In genomic region chr12:111732921-111733320, GRCm38 (mm10) we compare ENCODE assay signal across 8 mouse cellular contexts. TPM values are rescaled to one million over a fixed set of nuclear protein-coding genes. Genes with fewer than 3 reads are reported as not detected.
DNase-seq lines count a peak whose midpoint lies in the region; ATAC-seq and TF ChIP-seq lines count a peak whose summit lies in the region.

No protein-coding gene starts in this region.

- DNase-seq in frontal cortex, postnatal 25 days (ENCODE audit: low spot score in 2 of 2): no peak
- no peak for DNase-seq in MEL (ENCODE audit: low read depth, low spot score)
- no peak for DNase-seq in hindbrain, embryonic 11.5 days (ENCODE audit: low spot score)
- DNase-seq in embryo, embryonic 11 days: no peak
- DNase-seq in layer of hippocampus, postnatal 14 days (ENCODE audit: low spot score in 2 of 2): no peak
- DNase-seq in right cerebral cortex, postnatal 14 days: no peak

- peak overlapping the region; percentile 36 for H3K9ac ChIP-seq in MEL (ENCODE audit: control insufficient read depth, low read depth, low read length, poor library complexity, severe bottlenecking)
- no peak overlapping the region for H3K9ac ChIP-seq in hindbrain, embryonic 11.5 days (ENCODE audit: low read depth, low read length)

- peaks cover 0 to 3% of the 10 kb centered on the region in 2 experiments; a peak in 2 of 4 replicates for H3K36me3 ChIP-seq in MEL (ENCODE audit: control insufficient read depth in 1 of 2, insufficient read depth in 2 of 2, low read length in 2 of 2)
- no peaks in the 10 kb centered on the region for H3K36me3 ChIP-seq in hindbrain, embryonic 11.5 days (ENCODE audit: control insufficient read depth, insufficient read depth, low read length)
- peaks cover 59% of the 10 kb centered on the region for H3K36me3 ChIP-seq in megakaryocyte, embryonic 14.5 days (replicated peaks; ENCODE audit: low read length)

- WGBS in hindbrain, embryonic 11.5 days: 53% methylated on average over 5 of the region's 5 CpGs

- H3K4me1 ChIP-seq in MEL (ENCODE audit: control insufficient read depth in 1 of 2, insufficient read depth in 2 of 2, low read length in 2 of 2): no peaks in the 10 kb centered on the region
- no peaks in the 10 kb centered on the region for H3K4me1 ChIP-seq in hindbrain, embryonic 11.5 days (replicated peaks; ENCODE audit: control insufficient read depth, insufficient read depth, low read length)
- peaks cover 40% of the 10 kb centered on the region for H3K4me1 ChIP-seq in megakaryocyte, embryonic 14.5 days

- no peaks in the 10 kb centered on the region for H3K9me3 ChIP-seq in MEL (replicated peaks; ENCODE audit: insufficient read depth, low read length)
- H3K9me3 ChIP-seq in hindbrain, embryonic 11.5 days (ENCODE audit: control insufficient read depth, low read length): no peaks in the 10 kb centered on the region
- no peaks in the 10 kb centered on the region for H3K9me3 ChIP-seq in megakaryocyte, embryonic 14.5 days

- no peak overlapping the region for H3K4me2 ChIP-seq in hindbrain, embryonic 11.5 days (replicated peaks; ENCODE audit: low read depth, low read length)

- TF ChIP-seq EP300 in MEL (IDR thresholded peaks at IDR 0.05; ENCODE audit: low read depth in 1 of 2, low read length in 2 of 2): no peak

- H3K27ac ChIP-seq in MEL (ENCODE audit: control insufficient read depth, low read depth, low read length): peak overlapping the region; percentile 28; the same call in 1 of the 2 replicates
- H3K27ac ChIP-seq in hindbrain, embryonic 11.5 days (ENCODE audit: low read depth, low read length): no peak overlapping the region

- no peaks in the 10 kb centered on the region for H3K27me3 ChIP-seq in MEL (ENCODE audit: control insufficient read depth in 1 of 2, insufficient read depth in 2 of 2, low read length in 2 of 2)
- H3K27me3 ChIP-seq in hindbrain, embryonic 11.5 days (ENCODE audit: control insufficient read depth, insufficient read depth, low read length): no peaks in the 10 kb centered on the region
- no peaks in the 10 kb centered on the region for H3K27me3 ChIP-seq in megakaryocyte, embryonic 14.5 days (replicated peaks)

- H3K79me2 ChIP-seq in MEL (ENCODE audit: control insufficient read depth, insufficient read depth, low read length, poor library complexity): no peaks in the 10 kb centered on the region

- TF ChIP-seq CTCF in MEL (IDR thresholded peaks at IDR 0.05 in 2 of 3, conservative IDR thresholded peaks at IDR 0.05 in 1 of 3; ENCODE audit: control insufficient read depth in 1 of 3, insufficient read depth in 1 of 3, low read depth in 2 of 3, low read length in 3 of 3, poor library complexity in 1 of 3, severe bottlenecking in 1 of 3): no peak

- TF ChIP-seq POLR2A in MEL (IDR thresholded peaks at IDR 0.05; ENCODE audit: control insufficient read depth in 1 of 2, insufficient read depth in 1 of 2, low read depth in 1 of 2, low read length in 2 of 2, poor library complexity in 1 of 2): no peak

- peak; percentile 35 for ATAC-seq in frontal cortex, adult (ENCODE audit: low TSS enrichment)
- ATAC-seq in hindbrain, embryonic 11.5 days (ENCODE audit: low FRiP score): peak; percentile 42

- no peak for TF ChIP-seq RAD21 in MEL (IDR thresholded peaks at IDR 0.05; ENCODE audit: low read depth, low read length)

- no peak overlapping the region for H3K4me3 ChIP-seq in MEL (ENCODE audit: control insufficient read depth in 1 of 2, insufficient read depth in 1 of 2, low read depth in 2 of 2, low read length in 2 of 2)
- no peak overlapping the region for H3K4me3 ChIP-seq in hindbrain, embryonic 11.5 days (ENCODE audit: low read depth, low read length)
- peak overlapping the region; percentile 89 for H3K4me3 ChIP-seq in megakaryocyte, embryonic 14.5 days (replicated peaks)

TF ChIP-seq in MEL, 35 proteins besides CTCF, POLR2A, EP300 and RAD21:
- TF ChIP-seq POLR2AphosphoS5 (IDR thresholded peaks at IDR 0.05; ENCODE audit: borderline replicate concordance, low read depth, low read length) (no peak), TBP (IDR thresholded peaks at IDR 0.05; ENCODE audit: low read depth, low read length) (no peak), MAFK (IDR thresholded peaks at IDR 0.05; ENCODE audit: borderline replicate concordance, low read depth, low read length) (no peak)

RNA-seq across cellular contexts. Expression of gene Apopt1, which starts 19.9 kb away (rescaled TPM):
- 19.3 and 25.7 TPM in 2 replicates for total RNA-seq in MEL (2012; rRNA removed)
- polyA plus RNA-seq in MEL (2012; ENCODE audit: insufficient read depth in 1 of 2, insufficient read length in 2 of 2, low read depth in 1 of 2, low replicate concordance in 2 of 2, missing spikeins in 1 of 2): 10 to 100 TPM in 1 of 2 experiments, not detected in 1; 46.5 TPM
- 52.5 and 54.2 TPM in 2 replicates for polyA plus RNA-seq in hindbrain, embryonic 11.5 days (2014; fragmentation: Nextera tagmentation; extraction: Ambion mirVana)
- 65.2 and 126 TPM in 2 replicates for polyA plus RNA-seq in megakaryocyte, embryonic 14.5 days (2012; ENCODE audit: insufficient read depth, low replicate concordance)
- total RNA-seq in layer of hippocampus, postnatal 14 days (2021): 10 to 100 TPM; 38.5 to 40.0 TPM

RNA-seq across cellular contexts. Expression of gene Bag5, which starts 19.9 kb away (rescaled TPM):
- 33.3 and 38.0 TPM in 2 replicates for total RNA-seq in MEL (2012; rRNA removed)
- polyA plus RNA-seq in MEL (2012; ENCODE audit: insufficient read depth in 1 of 2, insufficient read length in 2 of 2, low read depth in 1 of 2, low replicate concordance in 2 of 2, missing spikeins in 1 of 2): 10 to 100 TPM in 1 of 2 experiments, not detected in 1; 24.0 TPM
- 61.5 and 63.3 TPM in 2 replicates for polyA plus RNA-seq in hindbrain, embryonic 11.5 days (2014; fragmentation: Nextera tagmentation; extraction: Ambion mirVana)
- polyA plus RNA-seq in megakaryocyte, embryonic 14.5 days (2012; ENCODE audit: insufficient read depth, low replicate concordance): 2.5 and 4.8 TPM in 2 replicates
- 10 to 100 TPM; 42.0 to 44.4 TPM for total RNA-seq in layer of hippocampus, postnatal 14 days (2021)

RNA-seq across cellular contexts. Expression of gene Klc1, which starts 25.7 kb away (rescaled TPM):
- total RNA-seq in MEL (2012; rRNA removed): 29.1 and 30.7 TPM in 2 replicates
- polyA plus RNA-seq in MEL (2012; ENCODE audit: insufficient read depth in 1 of 2, insufficient read length in 2 of 2, low read depth in 1 of 2, low replicate concordance in 2 of 2, missing spikeins in 1 of 2): 10 to 100 TPM in 1 of 2 experiments, not detected in 1; 60.4 TPM
- polyA plus RNA-seq in hindbrain, embryonic 11.5 days (2014; fragmentation: Nextera tagmentation; extraction: Ambion mirVana): 345 and 366 TPM in 2 replicates
- polyA plus RNA-seq in megakaryocyte, embryonic 14.5 days (2012; ENCODE audit: insufficient read depth, low replicate concordance): 21.5 and 66.3 TPM in 2 replicates
- 100 to 1,000 TPM; 826 to 832 TPM for total RNA-seq in layer of hippocampus, postnatal 14 days (2021)

RNA-seq across cellular contexts. Expression of gene Trmt61a, which starts 55.0 kb away (rescaled TPM):
- total RNA-seq in MEL (2012; rRNA removed): 53.9 and 77.5 TPM in 2 replicates
- 10 to 100 TPM in 1 of 2 experiments, not detected in 1; 41.4 TPM for polyA plus RNA-seq in MEL (2012; ENCODE audit: insufficient read depth in 1 of 2, insufficient read length in 2 of 2, low read depth in 1 of 2, low replicate concordance in 2 of 2, missing spikeins in 1 of 2)
- 4.5 and 5.0 TPM in 2 replicates for polyA plus RNA-seq in hindbrain, embryonic 11.5 days (2014; fragmentation: Nextera tagmentation; extraction: Ambion mirVana)
- polyA plus RNA-seq in megakaryocyte, embryonic 14.5 days (2012; ENCODE audit: insufficient read depth, low replicate concordance): 9.9 and 10.0 TPM in 2 replicates
- 10 to 100 TPM; 15.6 to 17.5 TPM for total RNA-seq in layer of hippocampus, postnatal 14 days (2021)
